Mouse (Mus musculus): ENCODE results near the gene C1qbp. TPM values are rescaled to one million over a fixed set of nuclear protein-coding genes. Genes with fewer than 3 reads are reported as not detected.
A peak's percentile ranks its signal among the peaks of the same experiment; 100 is the strongest.

C1qbp gene
- polyA plus RNA-seq, 1 experiment from 2014 or later: 95.5 TPM

GRCm38 (mm10) chr11:71003611-71004315 lies 20.9 kb upstream of the C1qbp start:
- Histone ChIP-seq H3K4me3 (ENCODE audit: inconsistent target) (peak overlapping the region; percentile 88), H3K27ac (peak overlapping the region; percentile 41), H3K36me3 (ENCODE audit: inconsistent target) (peaks cover 17% of the 10 kb centered on the region; the same call in 1 of the 2 replicates), H3K79me2 (ENCODE audit: inconsistent target) (peaks cover 36% of the 10 kb centered on the region)
- WGBS (ENCODE audit: missing documents): under 1% methylated on average over 45 of the region's 49 CpGs

GRCm38 (mm10) chr11:71001167-71001566 lies 18.3 kb upstream of the C1qbp start:
- Histone ChIP-seq H3K79me2 (ENCODE audit: inconsistent target) (peaks cover 36% of the 10 kb centered on the region), H3K4me3 (ENCODE audit: inconsistent target) (no peak overlapping the region), H3K36me3 (ENCODE audit: inconsistent target) (peaks cover 28% of the 10 kb centered on the region), H3K27ac (no peak overlapping the region)
- WGBS (ENCODE audit: missing documents): 81% methylated on average over 4 of the region's 4 CpGs

GRCm38 (mm10) chr11:70982030-70982429 lies 796 bp downstream of the C1qbp start:
- Histone ChIP-seq H3K4me3 (ENCODE audit: inconsistent target) (peak overlapping the region; percentile 71), H3K79me2 (ENCODE audit: inconsistent target) (peaks cover 19% of the 10 kb centered on the region), H3K27ac (peak overlapping the region; percentile 21), H3K36me3 (ENCODE audit: inconsistent target) (peaks cover 31% of the 10 kb centered on the region)
- WGBS (ENCODE audit: missing documents): 7% methylated on average over 12 of the region's 12 CpGs

- 95% methylated on average over 14 of the region's 14 CpGs for WGBS (ENCODE audit: missing documents)
- H3K27ac ChIP-seq: no peak overlapping the region
- H3K36me3 ChIP-seq (ENCODE audit: inconsistent target): peaks cover 31% of the 10 kb centered on the region
- peaks cover 19% of the 10 kb centered on the region for H3K79me2 ChIP-seq (ENCODE audit: inconsistent target)
- H3K4me3 ChIP-seq (ENCODE audit: inconsistent target): no peak overlapping the region
Observed at GRCm38 (mm10) chr11:70980751-70981510, 1.9 kb downstream of the C1qbp start.

- H3K27ac ChIP-seq: no peak overlapping the region
- 53% methylated on average over 6 of the region's 6 CpGs for WGBS (ENCODE audit: missing documents)
- H3K36me3 ChIP-seq (ENCODE audit: inconsistent target): peaks cover 31% of the 10 kb centered on the region
- H3K79me2 ChIP-seq (ENCODE audit: inconsistent target): peaks cover 19% of the 10 kb centered on the region
- H3K4me3 ChIP-seq (ENCODE audit: inconsistent target): no peak overlapping the region
Observed at GRCm38 (mm10) chr11:70980232-70980631, 2.6 kb downstream of the C1qbp start.

GRCm38 (mm10) chr11:70977293-70977692 lies 5.5 kb downstream of the C1qbp start:
- Histone ChIP-seq H3K79me2 (ENCODE audit: inconsistent target) (peaks cover 17% of the 10 kb centered on the region), H3K4me3 (ENCODE audit: inconsistent target) (no peak overlapping the region), H3K27ac (no peak overlapping the region), H3K36me3 (ENCODE audit: inconsistent target) (peaks cover 59% of the 10 kb centered on the region)
- WGBS (ENCODE audit: missing documents): 89% methylated on average over 6 of the region's 6 CpGs

GRCm38 (mm10) chr11:70975193-70975592 lies 7.6 kb downstream of the C1qbp start:
- Histone ChIP-seq H3K27ac (no peak overlapping the region), H3K79me2 (ENCODE audit: inconsistent target) (peaks cover 10% of the 10 kb centered on the region), H3K4me3 (ENCODE audit: inconsistent target) (no peak overlapping the region), H3K36me3 (ENCODE audit: inconsistent target) (peaks cover 59% of the 10 kb centered on the region)
- 92% methylated on average over 2 of the region's 2 CpGs for WGBS (ENCODE audit: missing documents)

- peaks cover 18% of the 10 kb centered on the region for H3K79me2 ChIP-seq (ENCODE audit: inconsistent target)
- H3K4me3 ChIP-seq (ENCODE audit: inconsistent target): no peak overlapping the region
- H3K27ac ChIP-seq: no peak overlapping the region
- H3K36me3 ChIP-seq (ENCODE audit: inconsistent target): peaks cover 59% of the 10 kb centered on the region
- 87% methylated on average over 4 of the region's 4 CpGs for WGBS (ENCODE audit: missing documents)
Observed at GRCm38 (mm10) chr11:70973947-70974346, 8.9 kb downstream of the C1qbp start.

GRCm38 (mm10) chr11:70972586-70972985 lies 10.2 kb downstream of the C1qbp start:
- WGBS (ENCODE audit: missing documents): 92% methylated on average over 1 of the region's 1 CpGs
- Histone ChIP-seq H3K36me3 (ENCODE audit: inconsistent target) (peaks cover 50% of the 10 kb centered on the region), H3K4me3 (ENCODE audit: inconsistent target) (no peak overlapping the region), H3K27ac (no peak overlapping the region), H3K79me2 (ENCODE audit: inconsistent target) (peaks cover 32% of the 10 kb centered on the region)

- Histone ChIP-seq H3K79me2 (ENCODE audit: inconsistent target) (peaks cover 40% of the 10 kb centered on the region), H3K4me3 (ENCODE audit: inconsistent target) (peak overlapping the region; percentile 97), H3K27ac (peak overlapping the region; percentile 73), H3K36me3 (ENCODE audit: inconsistent target) (peaks cover 38% of the 10 kb centered on the region)
- WGBS (ENCODE audit: missing documents): 12% methylated on average over 24 of the region's 24 CpGs
Observed at GRCm38 (mm10) chr11:70970560-70971540, 12.0 kb downstream of the C1qbp start.

GRCm38 (mm10) chr11:70969821-70970559 lies 12.8 kb downstream of the C1qbp start, which contains the start of the genes Nup88 and Rpain:
Gene Nup88 (minus strand): TSS chr11:70969973.
Gene Rpain (plus strand): TSS chr11:70970213.
- peaks cover 39% of the 10 kb centered on the region for H3K36me3 ChIP-seq (ENCODE audit: inconsistent target)
- WGBS (ENCODE audit: missing documents): under 1% methylated on average over 37 of the region's 43 CpGs

GRCm38 (mm10) chr11:70969271-70969794 lies 13.5 kb downstream of the C1qbp start:
- peaks cover 39% of the 10 kb centered on the region for H3K36me3 ChIP-seq (ENCODE audit: inconsistent target)
- 1% methylated on average over 25 of the region's 25 CpGs for WGBS (ENCODE audit: missing documents)
- H3K4me3 ChIP-seq (ENCODE audit: inconsistent target): peak overlapping the region; percentile 97
- peaks cover 43% of the 10 kb centered on the region for H3K79me2 ChIP-seq (ENCODE audit: inconsistent target)
- peak overlapping the region; percentile 73 for H3K27ac ChIP-seq

More at GRCm38 (mm10) chr11:70969821-70970559, 12.8 kb downstream of the C1qbp start, which contains the start of the genes Nup88 and Rpain:
- peak within 1 kb of the TSS; percentile 73 for H3K27ac ChIP-seq
- H3K4me3 ChIP-seq (ENCODE audit: inconsistent target): peak within 1 kb of the TSS; percentile 97
- peaks cover 40% of the 10 kb centered on the region for H3K79me2 ChIP-seq (ENCODE audit: inconsistent target)

GRCm38 (mm10) chr11:70964222-70964907 lies 18.5 kb downstream of the C1qbp start:
- Histone ChIP-seq H3K27ac (no peak overlapping the region), H3K79me2 (ENCODE audit: inconsistent target) (peaks cover 56% of the 10 kb centered on the region), H3K4me3 (ENCODE audit: inconsistent target) (no peak overlapping the region), H3K36me3 (ENCODE audit: inconsistent target) (peaks cover 50% of the 10 kb centered on the region)
- 91% methylated on average over 4 of the region's 4 CpGs for WGBS (ENCODE audit: missing documents)
